In the genomic region with DNA sequence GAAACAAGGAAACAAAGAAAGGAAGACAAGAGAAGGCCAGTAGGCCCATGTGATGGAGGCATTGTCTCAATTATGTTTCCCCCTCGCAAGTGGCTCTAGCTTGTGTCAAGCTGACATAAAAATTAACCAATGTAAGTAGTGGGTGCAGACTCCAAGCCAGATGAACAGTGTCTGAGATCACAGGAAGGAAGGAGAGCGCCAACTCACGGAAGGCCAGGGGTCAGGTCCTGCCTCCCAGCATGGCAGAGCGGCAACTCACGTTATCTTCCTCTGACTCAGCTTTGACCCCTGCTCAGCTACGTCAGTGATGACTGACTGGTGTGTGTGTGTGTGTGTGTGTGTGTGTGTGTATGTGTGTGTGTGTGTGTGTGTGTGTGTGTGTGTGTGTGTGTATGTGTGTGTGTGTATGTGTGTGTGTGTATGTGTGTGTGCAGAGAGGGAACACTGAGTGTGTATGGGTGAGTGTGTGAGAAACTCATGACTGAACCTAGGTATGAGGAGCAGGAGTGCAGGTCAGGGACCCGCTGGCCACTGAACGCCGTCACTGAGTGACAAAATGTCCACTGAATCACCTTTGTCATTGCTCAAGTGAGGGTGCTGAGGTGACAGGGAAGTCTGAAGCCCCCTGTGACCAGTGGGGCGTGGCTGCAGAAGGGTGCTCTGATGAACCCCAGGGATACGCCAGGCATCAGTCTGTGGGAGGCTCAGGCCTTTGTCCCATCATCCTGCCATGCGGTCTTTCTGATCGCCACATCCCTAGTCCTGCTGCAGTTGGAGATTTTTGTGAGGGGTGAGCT, we compare ENCODE assay signal across 8 mouse cellular contexts. TPM values are rescaled to one million over a fixed set of nuclear protein-coding genes. Genes with fewer than 3 reads are reported as not detected.
DNase-seq lines count a peak whose midpoint lies in the region; ATAC-seq and TF ChIP-seq lines count a peak whose summit lies in the region.

No protein-coding gene starts in this region.

- no peaks in the 10 kb centered on the region for H3K4me1 ChIP-seq in kidney, adult 2 months (ENCODE audit: control insufficient read depth, insufficient read depth, low read length)
- peaks cover 23% of the 10 kb centered on the region for H3K4me1 ChIP-seq in small intestine, adult 2 months (ENCODE audit: control insufficient read depth, insufficient read depth, insufficient read length, low read length)
- 0 out of 2 replicates have a peak, but pooled peaks cover under 1% of the 10 kb centered on the region for H3K4me1 ChIP-seq in forebrain, embryonic 15.5 days

- no peak for TF ChIP-seq POLR2A in kidney, adult 2 months (IDR thresholded peaks at IDR 0.05; ENCODE audit: low read depth, low read length)
- no peak for TF ChIP-seq POLR2A in small intestine, adult 2 months (IDR thresholded peaks at IDR 0.05; ENCODE audit: low read depth, low read length)

- TF ChIP-seq CTCF in kidney, adult 2 months (conservative IDR thresholded peaks at IDR 0.05; ENCODE audit: insufficient read depth, insufficient read length, low read depth, low read length) = no peak
- TF ChIP-seq CTCF in small intestine, adult 2 months (IDR thresholded peaks at IDR 0.05; ENCODE audit: extremely low read depth, insufficient read length, insufficient replicate concordance, low read depth, low read length) = no peak

- H3K4me2 ChIP-seq in forebrain, embryonic 15.5 days (replicated peaks) = no peak overlapping the region

- H3K27ac ChIP-seq in kidney, adult 2 months (ENCODE audit: insufficient read depth, low read depth, low read length) = no peak overlapping the region
- peak overlapping the region; percentile 89 for H3K27ac ChIP-seq in small intestine, adult 2 months (ENCODE audit: insufficient read depth, low read depth, low read length)
- H3K27ac ChIP-seq in forebrain, embryonic 15.5 days (replicated peaks) = no peak overlapping the region

- WGBS in kidney, adult 2 months = 69% methylated on average over 13 of the region's 13 CpGs
- whole genome bisulfite sequencing in small intestine, adult 2 months = 51% methylated on average over 13 of the region's 13 CpGs
- WGBS in forebrain, embryonic 15.5 days = 78% methylated on average over 13 of the region's 13 CpGs

- H3K9me3 ChIP-seq in forebrain, embryonic 15.5 days = no peaks in the 10 kb centered on the region

- H3K9ac ChIP-seq in forebrain, embryonic 15.5 days (replicated peaks) = no peak overlapping the region

- H3K36me3 ChIP-seq in kidney, adult 2 months (ENCODE audit: control insufficient read depth, insufficient read depth, low read length) = no peaks in the 10 kb centered on the region; the same call in 1 of the 2 replicates
- H3K36me3 ChIP-seq in small intestine, adult 2 months (ENCODE audit: control insufficient read depth, insufficient read depth, low read length) = peaks cover 5% of the 10 kb centered on the region; the same call in 1 of the 2 replicates
- no peaks in the 10 kb centered on the region for H3K36me3 ChIP-seq in forebrain, embryonic 15.5 days

- H3K4me3 ChIP-seq in kidney, adult 2 months (ENCODE audit: insufficient read depth, low read depth, low read length) = no peak overlapping the region
- no peak overlapping the region for H3K4me3 ChIP-seq in small intestine, adult 2 months (ENCODE audit: low read depth, low read length)
- H3K4me3 ChIP-seq in forebrain, embryonic 15.5 days = no peak overlapping the region

- ATAC-seq in forebrain, embryonic 15.5 days (replicated peaks) = no peak

- DNase-seq in gastrocnemius, adult 8-10 months (ENCODE audit: low spot score in 2 of 2) = peak; percentile 2
- DNase-seq in gastrocnemius, postnatal 10 days = no peak
- DNase-seq in retina, postnatal 1 day = peak; percentile 31
- no peak for DNase-seq in retina, embryonic 14.5 days (ENCODE audit: low spot score)
- peak; percentile 60 for DNase-seq in adrenal gland, postnatal 25 days
- peak; percentile 61 for DNase-seq in kidney, adult 2 months

- no peaks in the 10 kb centered on the region for H3K27me3 ChIP-seq in kidney, adult 2 months (replicated peaks; ENCODE audit: control insufficient read depth, insufficient read depth, low read length)
- H3K27me3 ChIP-seq in small intestine, adult 2 months (ENCODE audit: control insufficient read depth, insufficient read depth, low read length) = no peaks in the 10 kb centered on the region
- no peaks in the 10 kb centered on the region for H3K27me3 ChIP-seq in forebrain, embryonic 15.5 days

RNA-seq across cellular contexts. Expression of a gene that starts 53.1 kb away (rescaled TPM):
- total RNA-seq in gastrocnemius, adult 8-10 months (2022) = 1 to 10 TPM; 1.1 to 3.3 (median 1.9) TPM
- total RNA-seq in gastrocnemius, postnatal 10 days (2021) = 10 to 100 TPM; 13.7 to 17.8 TPM
- 17.7 and 24.9 TPM in 2 replicates for total RNA-seq in adrenal gland, postnatal 25 days (2021)
- polyA plus RNA-seq in kidney, adult 2 months (2012; rRNA removed) = 8.3 and 11.2 TPM in 2 replicates
- 3.2 and 5.2 TPM in 2 replicates for polyA plus RNA-seq in small intestine, adult 2 months (2012; rRNA removed)
- polyA plus RNA-seq in forebrain, embryonic 15.5 days (2015; fragmentation: Nextera tagmentation; extraction: Ambion mirVana) = 2.7 and 3.6 TPM in 2 replicates

RNA-seq across cellular contexts. Expression of a gene that starts 55.5 kb away (rescaled TPM):
- 10 to 100 TPM in 1 of 4 experiments, 1 to 10 TPM in 3; 6.2 to 13.3 (median 8.8) TPM for total RNA-seq in gastrocnemius, adult 8-10 months (2022)
- 10 to 100 TPM; 21.1 to 26.0 TPM for total RNA-seq in gastrocnemius, postnatal 10 days (2021)
- 72.9 and 78.8 TPM in 2 replicates for total RNA-seq in adrenal gland, postnatal 25 days (2021)
- polyA plus RNA-seq in kidney, adult 2 months (2012; rRNA removed) = 51.5 and 54.2 TPM in 2 replicates
- 24.8 and 84.7 TPM in 2 replicates for polyA plus RNA-seq in small intestine, adult 2 months (2012; rRNA removed)
- 15.2 and 18.8 TPM in 2 replicates for polyA plus RNA-seq in forebrain, embryonic 15.5 days (2015; fragmentation: Nextera tagmentation; extraction: Ambion mirVana)

Comparison
In these comparisons a context has a peak if more than half of its experiments do, and no peak if none do; other contexts are left out.
1. DNase-seq: peak in gastrocnemius, adult 8-10 months (2 of 2), retina, postnatal 1 day (single experiment), adrenal gland, postnatal 25 days (single experiment) and kidney, adult 2 months (single experiment); none in gastrocnemius, postnatal 10 days (single experiment) and retina, embryonic 14.5 days (single experiment).